Mouse (Mus musculus) thymus, postnatal 10 days (tissue): ENCODE measurements around the gene Hnrnph2.

ENCODE experiments used
- DNase-seq, 2 experiments: peaks; one replicate each; pipeline ENCODE4 v3.0.0; 2021; ENCODE audit warnings: low spot score in 2 of 2

The Hnrnph2 gene

DNA sequence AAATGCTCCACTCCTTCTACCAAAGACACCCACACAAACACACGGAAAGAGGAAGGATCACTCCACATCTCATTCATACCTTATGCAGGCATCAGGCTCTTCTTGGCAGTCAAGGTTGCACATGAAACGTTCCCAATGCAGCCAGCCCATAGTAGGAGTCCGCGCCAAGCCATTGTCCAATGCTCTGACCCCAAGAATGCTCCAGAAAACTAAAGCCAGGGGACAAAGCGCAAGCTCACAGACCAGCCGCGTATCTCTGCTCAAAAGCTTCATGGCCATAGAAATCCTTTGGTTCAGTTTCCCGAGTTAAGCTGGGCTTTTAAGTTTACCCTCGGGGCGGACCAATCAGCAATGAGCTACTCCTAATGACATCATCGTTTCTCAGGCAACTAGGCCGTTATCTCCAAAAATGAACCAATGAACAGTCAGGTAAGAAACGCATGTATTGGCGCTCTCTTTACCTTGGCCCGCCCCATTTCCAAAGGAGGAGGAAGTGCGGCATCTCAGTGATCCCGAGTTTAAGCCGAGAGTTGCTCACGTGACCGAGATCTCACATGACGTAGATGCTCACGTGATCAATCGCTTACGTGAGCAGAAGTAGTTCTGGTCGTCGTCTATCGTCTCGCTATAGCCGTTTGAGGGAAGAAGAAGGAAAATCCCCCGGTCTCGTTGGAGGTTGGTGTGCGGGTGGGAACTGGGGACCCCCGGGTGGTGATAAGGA, at the start of gene Hnrnph2, which contains the start of gene Gla:
Gene Hnrnph2 (plus strand): TSS at position 521 of the 721 bp plus-strand sequence.
Gene Gla (minus strand): TSS at position 467 of the 721 bp plus-strand sequence.
- DNase-seq = peak; percentile 80 to 85

DNA sequence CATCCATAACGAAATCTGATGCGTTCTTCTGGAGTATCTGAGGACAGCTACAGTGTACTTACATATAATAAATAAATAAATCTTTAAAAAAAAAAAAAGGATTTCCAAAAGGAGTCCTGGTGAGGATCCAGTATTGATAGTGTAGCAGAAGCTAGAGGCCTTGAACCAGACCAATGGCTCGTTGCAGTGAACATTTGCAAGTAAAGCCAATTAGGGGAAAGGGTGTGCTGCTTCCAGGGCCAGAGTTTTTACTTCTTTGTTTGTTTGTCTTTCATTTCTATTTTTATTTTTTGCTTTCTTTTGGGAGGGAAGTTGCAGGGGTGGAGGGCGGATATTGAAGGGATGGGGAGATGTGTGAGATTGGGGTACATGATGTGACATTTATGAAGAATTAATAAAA, 47.7 kb upstream of the Hnrnph2 start:
- no peak for DNase-seq

DNA sequence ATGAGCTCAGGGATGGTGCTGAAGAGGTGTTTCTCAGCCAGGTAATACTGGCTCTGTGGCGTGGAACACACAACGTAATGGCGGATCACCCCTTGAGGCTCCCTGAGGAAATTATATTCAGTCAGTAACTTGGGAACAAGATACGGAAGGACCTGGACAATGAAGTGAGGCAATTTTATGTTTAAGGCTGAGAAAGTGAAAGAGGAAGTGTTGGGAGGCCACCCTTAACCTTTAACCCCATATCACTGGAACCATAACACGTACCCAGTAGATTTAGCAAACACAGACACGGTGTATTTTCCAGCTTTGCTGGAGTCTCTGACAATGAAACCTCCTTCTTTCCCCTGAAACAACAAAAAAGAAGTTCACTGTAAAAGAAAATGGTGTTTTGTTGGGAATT, 46.6 kb upstream of the Hnrnph2 start:
- DNase-seq = no peak

DNA sequence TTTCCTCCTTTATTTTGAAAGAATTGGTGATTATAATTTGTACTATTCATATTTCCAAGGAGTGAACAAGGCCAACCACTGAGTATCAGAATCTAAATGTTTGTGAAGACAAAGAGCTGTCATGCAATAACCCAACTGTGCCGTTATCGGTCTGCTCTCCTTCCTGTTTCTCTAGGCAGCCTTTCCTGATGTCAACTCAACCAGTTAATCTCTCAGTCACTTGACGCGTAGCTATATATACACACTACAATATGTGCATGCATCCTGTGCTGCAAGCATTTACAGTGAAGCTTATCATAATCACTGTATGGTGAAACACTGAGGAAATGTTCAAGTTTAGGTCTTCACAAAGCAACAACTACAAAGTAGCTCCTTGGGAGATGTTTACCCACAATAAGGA, 36.7 kb upstream of the Hnrnph2 start:
- DNase-seq = no peak

DNA sequence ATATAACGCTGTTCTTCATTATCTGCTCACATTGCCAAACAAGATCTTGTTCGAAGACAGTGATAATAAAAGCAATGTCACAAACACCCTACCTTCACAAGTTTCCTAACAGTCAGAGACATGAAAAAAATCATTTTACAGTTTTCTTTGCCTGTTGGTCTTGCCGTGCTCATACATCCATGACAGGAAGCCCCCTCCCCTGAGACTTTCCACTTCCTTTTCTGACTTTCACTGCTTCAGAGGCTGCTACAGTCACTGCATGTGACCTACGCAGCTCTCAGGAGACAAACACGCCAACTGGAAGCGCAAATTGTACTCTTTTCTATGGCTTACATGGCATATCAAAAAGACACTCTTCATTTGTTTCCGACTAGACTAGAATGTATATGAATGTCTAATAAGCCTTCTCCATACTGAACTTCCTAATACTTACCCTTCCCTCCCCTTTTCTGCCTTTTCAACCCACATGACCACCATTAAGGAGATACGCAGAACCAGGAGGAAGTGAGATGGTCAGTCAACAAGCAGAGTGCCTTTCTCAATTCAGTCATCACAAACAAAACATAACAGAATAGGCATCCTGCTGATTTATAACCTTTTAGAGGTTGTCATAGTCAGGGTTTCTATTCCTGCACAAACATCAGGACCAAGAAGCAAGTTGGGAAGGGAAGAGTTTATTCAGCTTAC, 34.3 kb upstream of the Hnrnph2 start:
- peak in 1 of 2 experiments; percentile 8 for DNase-seq

DNA sequence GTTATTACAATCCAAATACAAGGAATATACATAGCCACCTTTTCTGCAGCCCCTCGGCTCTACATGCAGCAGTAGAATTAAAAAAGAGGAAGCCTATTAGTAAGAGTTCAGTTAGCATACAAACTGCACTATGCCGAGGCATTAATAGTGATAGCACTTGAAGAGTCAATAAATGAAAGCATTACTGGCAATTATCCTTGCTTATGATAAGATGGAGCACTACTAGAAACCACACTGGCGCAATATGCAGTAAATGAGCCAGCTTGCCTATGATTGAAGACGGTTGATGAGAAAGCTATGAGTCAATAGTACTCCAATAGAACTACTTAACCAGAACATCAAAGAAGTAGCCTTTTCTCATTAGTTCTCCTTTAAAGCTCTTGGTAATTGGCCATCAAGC, 23.1 kb upstream of the Hnrnph2 start:
- DNase-seq = no peak

DNA sequence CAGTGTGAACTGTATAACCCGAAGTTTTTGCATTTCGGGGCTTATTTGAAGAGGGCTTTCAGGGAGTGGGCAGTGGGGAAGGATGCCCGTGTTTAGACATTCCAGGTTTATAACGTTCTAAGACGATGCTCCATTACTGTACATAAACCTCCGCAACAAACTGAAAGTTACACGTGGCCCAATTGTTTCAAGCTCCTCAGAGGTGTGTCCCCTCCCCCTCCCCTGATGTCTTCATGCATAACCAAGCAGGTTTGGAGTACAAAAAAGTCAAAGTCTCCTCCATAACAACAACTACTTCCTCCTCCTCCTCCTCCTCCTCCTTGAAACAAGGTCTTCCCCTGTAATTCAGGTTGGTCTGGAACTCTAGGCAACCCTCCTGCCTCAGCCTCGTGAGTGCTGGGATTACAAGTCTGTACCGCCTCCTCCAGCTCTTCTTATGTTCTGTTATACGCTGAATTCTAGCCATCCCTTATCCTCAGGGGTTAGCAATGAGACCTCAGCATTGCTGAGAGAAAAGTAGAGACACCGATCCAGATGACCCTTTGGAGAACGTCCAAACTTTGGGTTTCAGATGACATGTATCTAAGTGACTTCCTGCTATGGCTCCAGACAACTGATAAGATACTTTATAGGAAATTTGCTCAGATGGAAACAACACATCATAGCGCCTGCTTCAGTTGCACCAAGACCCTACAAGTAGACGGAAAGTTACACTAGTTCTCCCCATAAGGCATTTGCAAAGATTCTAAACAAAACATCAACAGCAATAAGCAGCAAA, 20.3 kb upstream of the Hnrnph2 start:
- DNase-seq = no peak

DNA sequence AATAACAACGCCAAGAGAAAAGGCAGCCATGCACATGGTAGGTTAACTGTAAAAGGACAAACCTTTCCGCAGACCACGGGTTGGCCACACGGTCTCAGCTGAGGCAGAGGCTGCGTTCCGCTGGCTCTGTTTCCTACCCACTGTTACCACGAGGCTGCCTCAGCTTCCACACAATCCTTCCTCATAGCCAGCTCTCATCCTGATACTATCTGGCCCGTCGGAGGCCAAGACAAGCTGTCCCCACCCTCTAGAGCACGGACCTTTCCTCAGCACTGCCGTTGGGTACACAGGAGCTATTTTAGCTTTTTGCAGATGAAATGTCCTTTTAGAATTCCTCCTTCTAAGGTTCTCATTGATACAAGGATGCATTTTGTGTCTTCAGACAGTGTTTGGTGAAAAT, 18.7 kb upstream of the Hnrnph2 start:
- no peak for DNase-seq

DNA sequence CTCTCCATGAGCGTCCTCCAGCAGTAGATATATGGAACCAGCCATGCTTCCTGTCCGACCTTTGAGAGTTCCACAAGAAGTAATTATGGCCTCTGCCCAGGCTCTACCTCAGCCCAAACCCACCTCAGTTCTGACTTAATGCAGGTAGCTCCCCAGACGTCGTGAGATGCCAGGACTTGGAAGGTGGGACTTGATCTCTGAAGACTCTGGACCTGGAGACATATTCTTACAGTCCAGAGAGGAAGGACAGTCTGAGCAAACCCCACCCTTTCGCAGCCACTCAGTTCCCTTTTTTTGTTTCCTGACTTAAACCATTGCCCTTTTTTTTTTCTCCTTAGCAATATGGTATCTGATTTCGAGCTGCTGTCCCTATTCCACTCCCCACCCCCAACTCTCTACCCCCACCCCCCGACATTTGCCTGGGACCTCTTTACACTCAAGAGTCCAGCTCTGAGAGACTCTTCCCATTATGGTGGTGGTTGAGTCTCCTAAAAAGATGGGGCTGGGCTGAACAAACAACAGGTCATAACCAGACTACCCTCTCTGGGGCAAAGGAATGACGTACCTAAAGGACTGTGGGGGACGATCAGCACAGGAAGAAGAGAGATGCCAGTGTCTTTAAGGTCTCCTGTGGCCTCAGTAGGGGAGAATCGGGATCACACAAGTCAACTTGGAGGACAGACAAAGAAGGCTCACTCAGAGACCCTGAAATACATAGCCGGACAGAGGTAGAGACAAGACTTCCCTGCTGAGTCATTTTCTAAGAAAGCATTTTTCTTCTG, 17.9 kb upstream of the Hnrnph2 start, which contains the start of gene Btk:
Gene Btk (minus strand): TSS at position 683 of the 782 bp plus-strand sequence.
- DNase-seq = no peak

DNA sequence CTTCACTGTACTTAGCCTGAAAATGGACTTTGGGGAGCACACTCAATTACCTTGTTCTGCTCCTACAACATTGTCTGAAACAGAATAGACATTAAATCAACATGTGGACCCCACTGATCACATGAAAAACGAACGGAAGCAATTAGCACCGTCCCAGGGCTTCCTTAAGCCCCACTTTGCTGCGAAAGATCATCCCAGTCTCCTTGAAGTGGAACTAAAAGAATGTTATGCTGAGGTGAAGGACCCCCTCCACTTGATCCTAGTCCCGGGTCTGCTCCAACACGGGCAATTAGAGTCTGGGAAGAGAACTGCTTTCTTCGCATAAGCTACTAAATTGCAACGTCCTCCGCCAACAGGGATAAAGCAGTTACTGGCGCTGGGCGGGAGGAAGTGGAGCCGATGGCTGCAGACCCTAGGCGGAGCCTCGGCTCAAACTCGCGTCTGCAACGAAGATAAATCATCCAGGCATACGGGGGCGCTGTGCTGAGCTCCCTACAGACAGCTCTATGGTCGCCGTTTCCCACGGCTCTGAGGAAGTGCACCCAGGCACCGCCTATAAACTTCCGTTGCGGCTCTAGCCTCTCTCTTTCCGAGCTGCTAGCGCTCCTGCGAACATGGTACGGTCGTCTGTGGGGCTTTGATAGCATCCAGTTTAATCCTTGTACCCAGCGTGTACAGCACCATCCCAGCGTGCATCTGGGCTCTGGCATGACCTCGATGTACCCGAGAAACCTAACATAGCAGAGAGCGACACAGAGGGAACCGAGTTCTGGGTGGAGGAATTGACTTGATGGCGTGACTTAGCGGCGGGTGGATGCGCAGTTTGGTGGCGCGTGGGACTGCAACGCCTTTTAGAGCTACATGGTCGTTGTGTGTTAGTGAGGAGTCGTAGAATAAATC, 15.6 kb upstream of the Hnrnph2 start, which contains the start of gene Rpl36a:
Gene Rpl36a (plus strand): TSS at position 552 of the 900 bp plus-strand sequence.
- DNase-seq = peak; percentile 86 to 87

DNA sequence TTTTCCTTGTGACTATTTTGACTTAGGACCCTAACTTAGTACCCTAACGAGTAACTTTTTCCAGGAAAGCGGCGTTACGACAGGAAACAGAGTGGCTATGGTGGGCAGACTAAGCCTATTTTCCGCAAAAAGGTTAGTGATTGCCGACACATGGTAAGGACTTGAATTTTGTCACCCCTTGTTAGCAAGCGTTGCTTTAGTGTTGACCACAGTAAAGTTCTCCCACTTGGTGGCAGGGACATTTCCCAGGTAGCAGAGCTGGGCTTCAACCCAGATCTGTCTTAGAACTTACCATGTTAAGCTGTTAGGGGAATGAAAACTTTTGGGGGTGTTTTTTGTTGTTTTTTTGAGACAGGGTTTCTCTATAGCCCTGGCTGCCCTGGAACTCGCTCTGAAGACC, 14.5 kb upstream of the Hnrnph2 start:
- no peak for DNase-seq

DNA sequence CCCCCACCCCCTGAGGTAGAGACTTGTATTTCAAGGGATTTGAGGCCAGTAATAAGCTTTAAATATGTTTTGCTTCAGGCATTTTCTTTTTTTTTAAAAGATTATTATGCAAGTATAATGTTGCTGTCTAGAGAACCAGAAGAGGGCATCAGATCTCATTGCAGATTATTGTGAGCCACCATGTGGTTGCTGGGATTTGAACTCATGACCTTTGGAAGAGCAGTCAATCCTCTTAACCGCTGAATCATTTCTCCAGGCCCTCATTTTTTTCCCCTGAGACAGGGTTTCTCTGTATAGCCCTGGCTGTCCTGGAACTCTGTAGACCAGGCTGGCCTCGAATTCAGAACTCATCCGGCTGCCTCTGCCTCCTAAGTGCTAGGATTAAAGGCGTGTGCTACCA, 12.7 kb upstream of the Hnrnph2 start:
- no peak for DNase-seq

DNA sequence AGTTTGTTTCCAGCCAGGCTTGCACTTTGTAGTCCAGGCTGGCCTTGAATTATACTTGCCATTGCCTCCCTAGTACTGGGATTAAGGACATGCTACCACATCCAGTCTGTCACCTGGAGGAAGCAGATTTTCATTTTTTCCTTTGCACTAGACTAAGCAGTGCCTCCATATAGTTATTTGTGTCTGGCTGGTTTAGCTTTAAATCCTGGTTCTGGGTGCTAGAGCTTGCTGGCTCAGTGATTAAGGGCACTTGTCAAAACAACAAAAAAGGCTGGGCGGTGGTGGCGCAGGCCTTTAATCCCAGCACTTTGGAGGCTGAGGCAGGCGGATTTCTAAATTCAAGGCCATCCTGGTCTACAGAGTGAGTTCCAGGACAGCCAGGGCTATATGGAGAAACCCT, 12.0 kb upstream of the Hnrnph2 start:
- DNase-seq = no peak

DNA sequence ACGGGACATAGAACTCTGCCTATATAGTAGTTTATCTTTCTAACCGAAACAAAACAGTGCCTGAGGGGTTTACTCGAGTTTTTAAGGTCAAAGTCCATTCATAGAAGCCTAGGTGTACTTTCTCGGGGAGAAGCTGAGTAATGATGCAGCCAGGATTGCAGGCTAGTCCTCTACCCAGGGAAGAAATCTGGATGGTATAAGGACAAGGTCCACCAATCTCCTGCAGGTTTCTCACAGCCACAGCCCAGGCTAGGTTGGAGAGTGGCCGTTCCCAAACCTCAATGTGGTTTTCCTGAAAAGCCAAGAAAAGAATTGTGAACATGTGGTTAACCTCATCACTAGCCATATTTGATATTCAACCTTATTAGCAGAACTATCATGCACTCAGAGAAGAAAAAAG, 11.1 kb upstream of the Hnrnph2 start:
- DNase-seq = no peak

DNA sequence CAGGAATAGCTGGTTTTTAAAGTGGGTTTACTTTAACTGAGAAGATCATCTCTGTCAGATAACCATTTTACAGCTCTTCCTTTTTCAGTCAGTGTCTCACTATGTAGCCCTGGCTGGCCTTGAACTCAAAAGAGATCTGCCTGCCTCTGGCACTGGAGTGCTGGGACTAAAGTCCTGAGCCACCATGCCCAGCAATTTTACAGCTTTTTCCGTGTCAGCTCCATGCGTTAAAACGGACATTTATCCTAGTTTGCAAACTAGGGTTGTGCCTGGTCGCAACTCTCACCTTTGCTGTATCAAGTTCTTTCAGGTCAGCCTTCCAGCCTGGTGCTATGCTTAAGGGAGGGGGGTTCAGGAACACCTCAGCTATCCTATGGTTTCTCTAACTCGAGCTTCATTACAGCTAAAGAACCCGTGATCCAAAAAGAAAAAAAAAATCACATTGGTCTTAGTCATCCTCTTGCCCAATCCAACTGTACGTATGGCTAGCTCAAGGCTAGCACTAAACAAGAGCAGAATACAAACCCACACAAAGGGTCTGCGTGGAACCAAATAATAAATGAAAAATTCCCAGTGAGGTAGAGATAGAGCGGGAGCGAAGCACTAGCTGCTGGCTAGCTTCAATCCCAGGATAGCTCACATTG, 935 bp upstream of the Hnrnph2 start:
- DNase-seq = no peak

DNA sequence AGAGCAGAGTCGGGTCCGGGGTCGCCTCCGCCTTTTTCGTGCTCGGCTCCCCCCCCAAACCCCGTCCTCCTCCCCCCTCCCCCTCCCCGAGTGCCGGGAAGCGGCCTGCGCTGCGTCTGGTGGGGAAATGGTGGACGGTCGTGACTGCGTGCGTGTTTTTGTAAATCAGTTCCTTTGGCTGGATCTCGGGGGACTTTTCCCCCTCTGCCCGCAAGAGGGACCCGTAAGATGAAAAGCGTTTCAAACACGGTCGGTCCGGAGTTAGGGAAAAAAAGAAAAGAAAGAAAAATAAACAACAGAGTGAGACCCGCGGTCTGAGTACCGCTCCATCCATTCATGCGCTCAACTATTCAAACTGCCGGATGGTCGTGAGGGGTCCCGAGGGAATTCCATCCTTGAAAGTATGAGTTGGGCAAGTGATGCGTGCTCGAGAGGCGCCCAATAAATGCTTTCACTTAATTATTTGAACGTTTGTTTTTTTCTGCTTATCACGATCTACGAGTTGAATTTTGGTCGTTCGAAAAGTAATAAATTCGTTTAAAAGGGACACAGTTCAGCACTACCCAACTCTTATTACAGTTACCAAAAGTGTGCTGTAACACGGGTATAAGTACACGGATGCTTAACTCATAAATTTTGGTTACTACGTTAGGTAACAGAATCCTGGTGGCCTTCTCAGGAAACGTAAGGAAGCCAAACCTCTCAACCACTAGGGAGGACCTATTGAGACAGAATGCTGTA, 571 bp downstream of the Hnrnph2 start:
- no peak for DNase-seq

DNA sequence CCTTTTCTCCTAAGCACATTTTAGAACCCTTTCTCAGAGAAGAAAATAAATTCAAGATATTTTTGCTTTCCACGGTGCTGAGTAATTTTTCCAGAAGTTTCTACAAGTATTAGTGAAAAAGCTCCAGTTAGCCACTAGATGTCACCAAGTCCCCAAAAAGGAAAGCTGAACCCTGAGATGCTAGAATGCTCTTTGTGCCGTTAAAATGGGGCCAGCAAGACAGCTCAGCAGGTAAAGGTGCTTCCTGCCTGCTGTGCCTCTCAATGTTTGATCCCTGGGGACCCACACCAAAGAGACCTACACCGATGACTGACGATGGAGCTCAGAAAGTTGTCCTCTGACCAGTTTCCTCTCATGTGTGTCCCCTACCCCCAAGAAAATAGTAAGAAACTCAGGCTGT, 8.5 kb downstream of the Hnrnph2 start:
- peak in 1 of 2 experiments; percentile 16 for DNase-seq

DNA sequence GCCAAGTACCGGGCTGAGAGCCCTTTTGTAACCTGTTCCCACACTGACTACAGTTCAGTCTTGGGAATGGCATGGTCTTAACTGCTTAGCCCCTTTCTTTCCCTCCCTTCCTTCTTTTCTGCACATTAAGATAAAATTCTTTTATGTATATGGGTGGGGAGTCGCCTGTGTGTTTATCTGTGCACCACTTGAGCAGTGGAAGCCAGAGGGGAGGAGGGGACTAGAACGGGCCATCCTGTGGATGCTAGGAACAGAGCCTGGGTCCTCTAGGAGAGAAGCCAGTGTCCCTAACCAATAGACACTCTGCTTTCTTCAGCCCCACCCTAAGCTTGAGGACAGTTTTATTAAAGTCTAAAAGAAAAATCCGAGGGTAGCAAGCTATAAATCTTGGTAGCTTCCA, 10.0 kb downstream of the Hnrnph2 start:
- no peak for DNase-seq

DNA sequence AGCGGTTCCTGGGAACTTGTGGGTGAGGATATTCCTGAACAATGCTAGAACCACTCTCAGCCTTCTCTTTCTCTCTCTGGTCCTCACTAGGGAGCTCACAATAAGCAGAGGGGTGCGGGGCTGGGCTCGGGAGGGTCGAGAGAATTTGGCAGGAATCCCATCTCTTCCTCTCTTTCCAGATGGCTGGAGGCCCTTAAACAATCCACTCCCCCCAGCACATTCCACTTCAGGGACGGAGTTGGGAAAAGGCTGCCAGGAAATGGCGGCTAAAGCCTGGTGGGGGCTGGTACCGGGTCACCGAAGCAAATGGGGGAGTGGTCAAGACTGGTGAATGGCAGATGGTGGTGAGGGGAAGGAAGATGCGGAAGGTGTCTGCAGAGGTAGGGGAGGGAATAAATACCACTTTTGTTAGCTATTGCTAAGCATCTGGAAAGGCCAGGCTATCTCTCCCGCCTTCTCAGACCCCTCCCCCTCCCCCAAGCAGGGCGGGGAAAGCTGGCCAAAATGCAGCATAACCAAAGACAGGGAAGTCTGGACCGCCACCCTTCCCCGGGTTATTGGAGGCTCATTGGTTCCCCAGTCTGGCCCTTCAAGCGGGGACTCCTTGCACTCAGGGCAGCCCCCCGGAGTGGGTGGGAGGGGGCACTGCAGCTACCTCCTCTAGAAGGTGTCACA, 11.4 kb downstream of the Hnrnph2 start:
- DNase-seq = peak in 1 of 2 experiments; percentile 3
